Mouse (Mus musculus): ENCODE data around the gene Fam193a. TPM values are rescaled to one million over a fixed set of nuclear protein-coding genes. Genes with fewer than 3 reads are reported as not detected.

Gene Fam193a
- 10 to 100 TPM; 10.8 to 19.8 (median 14.9) TPM for polyA plus RNA-seq (2017; shearing (Covaris generic))

DNA sequence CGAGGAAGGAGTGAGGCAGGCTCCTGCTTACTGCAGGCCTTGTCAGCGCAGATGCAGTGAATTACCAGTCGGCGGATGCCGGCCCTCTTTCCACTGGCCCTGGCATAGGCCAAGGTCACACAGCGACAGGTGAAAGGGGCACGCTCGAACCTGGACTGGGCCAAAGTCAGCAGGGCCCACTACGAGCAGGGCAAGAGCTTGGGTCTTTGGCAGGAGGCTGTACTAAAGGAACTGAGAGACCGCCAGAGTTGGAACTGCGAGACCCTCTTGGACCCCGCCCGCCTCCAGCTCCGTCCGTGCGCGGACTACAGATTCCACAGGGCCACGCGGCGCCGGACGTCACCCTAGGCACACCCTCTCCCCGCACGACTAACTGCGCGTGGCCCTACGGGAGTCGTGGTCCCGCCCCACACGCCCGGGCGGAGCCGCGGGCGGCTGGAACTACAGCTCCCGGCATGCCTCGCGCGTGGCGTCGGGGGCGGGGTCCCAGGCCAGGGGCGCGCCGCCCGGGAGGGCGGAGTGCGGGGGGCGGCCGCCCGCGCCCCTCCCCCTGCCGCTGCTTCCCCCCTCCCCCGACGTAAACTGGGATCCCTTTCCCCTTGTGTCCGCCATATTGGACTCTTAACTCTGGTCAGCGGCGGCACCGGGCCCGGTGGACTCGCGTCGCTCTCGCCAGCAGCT is at the start of gene Fam193a:
TSS of gene Fam193a (plus strand) at position 593 of the 681 bp plus-strand sequence.
- peak; percentile 92 for ATAC-seq

DNA sequence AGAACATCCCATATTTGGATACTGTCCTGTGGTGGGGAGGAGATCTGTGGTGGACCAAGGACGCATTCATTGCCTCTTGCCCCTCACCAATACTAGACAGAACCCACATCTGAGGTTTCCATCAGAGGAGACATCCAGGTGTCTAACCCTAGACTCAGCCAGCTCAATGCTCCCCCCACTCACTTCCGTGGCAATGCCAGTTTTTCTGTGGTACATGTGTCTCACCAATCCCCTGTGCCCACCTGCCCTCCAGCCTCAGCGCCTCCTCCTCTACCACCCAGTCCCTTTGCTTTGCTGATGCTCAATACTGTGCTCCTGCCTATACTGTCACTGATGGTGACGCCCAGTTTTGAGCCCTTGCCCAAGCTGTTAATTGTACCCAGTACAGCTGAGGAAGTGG is 48.5 kb upstream of the Fam193a start:
- ATAC-seq, result no peak

DNA sequence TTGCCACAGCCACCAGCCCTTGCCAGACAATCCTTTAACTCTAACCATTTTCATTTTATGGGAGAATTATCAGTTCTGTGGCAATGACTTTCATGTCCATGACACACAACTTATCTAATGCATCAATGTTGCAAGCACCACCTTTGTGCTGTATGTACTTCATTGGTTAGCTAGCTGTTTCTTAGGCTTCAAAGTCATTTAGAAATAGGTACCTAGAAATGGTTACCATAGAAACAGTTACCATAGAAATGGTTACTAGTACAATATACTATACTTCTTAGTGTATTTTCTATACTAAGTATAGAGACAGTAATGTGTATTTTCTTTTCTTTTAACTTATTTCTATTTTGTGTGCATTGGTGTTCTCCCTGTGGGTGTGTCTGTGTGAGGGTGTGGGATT is 44.4 kb upstream of the Fam193a start:
- ATAC-seq, result no peak

DNA sequence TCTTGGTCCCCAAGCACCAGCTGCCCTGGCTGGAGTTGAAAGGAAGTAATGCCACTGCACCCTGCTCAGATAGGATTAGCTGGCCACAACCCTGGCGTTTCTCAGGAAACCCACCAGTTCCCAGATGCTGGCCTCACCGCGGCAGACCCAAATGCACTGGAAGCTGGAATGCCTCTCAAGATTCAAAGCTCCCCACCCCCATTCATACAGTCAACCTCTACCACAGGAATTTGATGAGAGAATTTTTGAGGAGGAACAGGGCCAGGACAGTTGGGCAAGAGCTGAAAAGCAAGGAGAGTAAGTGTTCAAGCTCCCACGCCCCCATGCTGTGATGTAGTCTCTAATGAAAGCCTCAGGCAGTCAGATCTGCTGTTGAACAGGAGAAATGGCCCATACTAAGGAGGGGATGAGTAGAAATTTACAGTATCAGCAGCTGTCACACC is 43.5 kb upstream of the Fam193a start:
- ATAC-seq, result no peak

DNA sequence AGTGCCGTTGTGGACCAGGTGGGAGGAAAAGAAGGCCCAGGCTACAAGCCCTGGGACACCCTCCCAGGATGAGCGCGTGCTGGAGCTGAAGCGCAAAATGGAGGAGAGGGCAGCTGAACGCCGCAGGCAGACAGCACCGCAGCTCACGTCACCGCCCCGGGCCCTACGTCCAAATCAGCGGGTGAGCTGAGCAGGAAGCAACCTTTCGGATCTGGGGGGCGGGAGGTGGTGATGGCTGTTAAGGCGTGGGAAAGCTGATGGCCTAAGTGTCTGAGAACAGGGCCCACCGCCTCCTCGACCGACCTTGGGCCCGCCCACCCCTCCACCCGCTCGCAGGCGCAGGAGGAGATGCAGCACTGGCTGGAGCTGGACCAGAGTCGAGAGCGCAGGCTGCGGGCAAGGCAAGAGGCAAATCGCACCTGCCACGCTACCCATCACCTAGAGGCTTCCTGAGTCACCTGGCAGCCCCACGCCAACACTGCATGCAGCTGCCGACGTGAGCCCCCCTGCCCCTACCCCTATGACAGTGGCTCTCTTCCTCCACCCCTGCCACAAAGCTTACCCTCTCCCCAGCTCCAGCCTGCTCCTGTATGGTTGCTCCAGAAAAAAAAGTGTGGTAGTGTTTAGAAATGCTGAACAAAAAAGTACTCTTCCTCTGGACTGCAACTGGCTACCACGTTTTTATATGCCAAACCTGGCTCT is 42.7 kb upstream of the Fam193a start:
- no peak for ATAC-seq

DNA sequence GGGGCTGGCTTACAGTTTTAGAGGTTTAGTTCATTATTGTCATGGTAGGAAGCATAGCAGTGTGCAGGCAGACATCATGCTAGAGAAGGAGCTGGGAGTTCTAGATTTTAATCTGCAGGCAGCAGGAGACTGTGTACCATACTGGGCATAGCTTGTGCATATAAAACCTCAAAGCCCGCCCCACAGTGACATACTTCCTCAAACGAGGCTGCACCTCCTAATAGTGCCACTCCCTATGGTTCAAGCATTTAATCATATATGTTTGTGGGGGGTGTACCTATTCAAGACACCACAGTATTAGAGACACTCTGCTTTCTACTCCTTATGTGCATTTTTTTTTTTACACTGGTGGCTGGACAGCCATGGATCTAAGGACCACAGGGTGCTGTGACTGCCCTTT is 39.6 kb upstream of the Fam193a start:
- no peak for ATAC-seq

DNA sequence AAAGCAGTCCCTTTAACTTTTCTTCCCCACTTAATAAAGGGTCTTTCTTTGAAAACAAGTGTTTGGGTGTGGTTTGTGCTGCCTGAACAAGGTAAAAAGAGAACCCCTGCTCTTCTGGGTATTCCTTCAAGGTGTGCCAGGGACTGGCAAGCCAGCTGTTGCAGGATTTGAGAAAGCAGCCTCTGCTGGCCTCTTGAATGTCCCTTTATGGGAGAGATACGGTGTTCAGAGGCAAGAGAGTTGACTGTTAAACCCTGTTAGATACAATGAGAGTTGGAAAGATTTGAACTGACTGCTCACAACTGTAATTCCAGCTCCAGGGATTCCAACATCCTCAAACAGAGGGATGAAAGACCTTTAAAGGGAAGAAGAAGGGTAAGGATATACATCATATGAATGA is 35.7 kb upstream of the Fam193a start:
- ATAC-seq, result no peak

DNA sequence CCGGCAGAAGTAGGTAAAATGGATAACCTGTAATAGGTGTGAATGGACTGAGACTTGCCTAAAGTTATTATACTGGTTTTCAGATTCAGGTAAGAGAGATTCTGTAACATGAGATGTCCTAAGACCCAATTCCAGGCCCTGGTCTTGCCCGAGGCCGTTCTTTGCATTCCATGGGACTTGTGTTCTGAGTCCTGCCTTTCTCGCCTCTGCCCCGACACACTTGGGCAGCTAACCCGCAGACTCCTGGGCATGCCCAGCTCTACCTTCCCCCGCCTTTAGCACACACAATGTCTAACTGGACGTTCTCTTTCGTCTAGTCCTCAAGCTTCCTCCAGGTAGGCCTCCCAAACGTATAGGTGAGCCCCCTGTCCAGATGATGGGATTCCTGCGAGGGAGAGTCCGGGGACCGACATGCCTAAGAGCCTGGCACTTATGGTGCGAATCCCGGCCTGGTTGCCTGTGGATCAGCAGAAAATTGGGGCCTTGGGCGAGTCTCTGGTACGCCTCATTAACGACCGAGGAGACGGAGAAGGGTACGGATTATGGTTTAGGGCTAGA is 34.1 kb upstream of the Fam193a start:
- ATAC-seq, result peak; percentile 18

DNA sequence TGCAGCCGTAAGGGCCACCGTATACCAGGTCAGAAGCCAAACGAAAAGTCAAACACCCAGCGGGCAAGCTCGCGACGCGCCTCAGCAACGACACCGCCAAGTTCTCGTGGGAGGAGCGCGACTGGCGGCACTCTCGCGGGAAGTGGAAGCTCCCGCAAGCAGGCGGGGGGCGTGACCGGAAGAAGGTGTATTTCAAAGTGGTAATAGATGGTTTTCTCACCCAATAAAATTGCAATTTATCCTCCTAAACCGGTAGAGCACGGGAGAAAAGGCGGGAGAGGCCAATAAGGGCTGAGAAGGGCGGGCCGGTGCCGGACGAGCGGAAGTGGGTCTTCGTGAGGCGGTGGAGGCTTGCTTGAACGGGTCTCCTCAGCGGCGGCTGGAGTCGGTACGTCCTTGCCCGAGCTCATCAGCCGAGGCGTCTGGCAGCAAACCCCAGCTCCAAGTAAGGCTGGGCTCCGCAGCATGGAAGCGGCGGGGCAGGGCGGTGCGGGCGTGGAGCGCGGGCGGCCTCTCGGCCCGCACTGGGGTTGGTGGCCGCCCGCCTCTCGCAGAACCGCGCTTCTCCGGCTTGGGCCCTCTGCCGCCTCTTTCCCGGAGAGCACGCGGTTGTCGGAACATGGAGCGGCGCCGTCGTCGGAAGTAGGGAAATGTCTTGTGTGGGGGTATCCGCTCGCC is 33.5 kb upstream of the Fam193a start, which contains the start of gene Rnf4:
TSS of gene Rnf4 (plus strand) at position 193 of the 678 bp plus-strand sequence.
- ATAC-seq, result peak; percentile 88

DNA sequence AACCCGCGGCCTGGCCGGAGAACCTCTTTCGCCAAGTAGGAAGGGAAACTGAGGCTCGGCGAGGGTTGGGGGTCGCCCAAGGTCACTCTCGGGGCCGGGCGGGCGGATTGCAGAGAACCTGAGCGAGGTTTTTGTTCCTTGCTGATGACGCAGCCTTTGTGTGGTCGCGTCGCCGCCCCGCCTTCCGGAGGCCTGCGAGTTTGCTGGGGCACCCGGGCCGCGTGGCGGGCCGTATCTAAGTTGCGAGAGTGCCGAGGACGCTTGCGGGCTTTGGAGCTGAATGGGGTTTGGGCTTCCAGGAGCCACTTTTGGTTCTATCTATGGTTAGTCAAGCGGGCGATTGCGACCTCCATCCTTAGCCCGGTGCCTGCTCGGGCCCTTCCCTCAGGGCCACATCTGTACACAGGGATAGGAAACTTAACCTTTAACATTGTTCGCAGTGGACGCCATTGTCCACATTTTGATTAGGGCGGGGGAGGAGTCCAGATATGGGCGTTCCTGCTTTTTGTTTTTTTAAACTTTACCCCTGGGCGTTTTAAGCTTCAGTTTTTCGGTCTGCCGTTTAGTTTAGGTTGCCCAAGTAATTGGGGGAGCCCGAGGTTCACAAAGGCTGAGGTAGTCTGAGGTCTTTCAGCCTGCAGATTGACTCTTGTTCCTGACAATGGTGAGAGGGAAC is 32.8 kb upstream of the Fam193a start:
- peak; percentile 51 for ATAC-seq

DNA sequence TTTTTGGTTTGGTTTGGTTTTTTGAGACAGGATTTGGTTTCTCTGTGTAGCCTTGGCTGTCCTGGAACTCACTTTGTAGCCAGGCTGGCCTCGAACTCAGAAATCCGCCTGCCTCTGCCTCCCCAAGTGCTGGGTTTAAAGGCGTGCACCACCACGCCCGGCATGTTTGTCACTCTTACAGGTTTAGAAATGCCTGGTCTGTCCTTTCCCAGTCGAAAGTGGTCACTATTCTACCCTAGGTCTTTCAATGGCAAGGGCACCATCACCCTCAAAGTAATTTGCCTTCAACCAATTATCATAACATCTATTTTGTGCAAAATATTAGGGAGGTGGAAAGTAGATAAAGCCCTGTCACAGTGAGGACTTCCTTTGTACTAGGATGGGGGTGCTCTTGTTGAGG is 29.5 kb upstream of the Fam193a start:
- ATAC-seq, result no peak

DNA sequence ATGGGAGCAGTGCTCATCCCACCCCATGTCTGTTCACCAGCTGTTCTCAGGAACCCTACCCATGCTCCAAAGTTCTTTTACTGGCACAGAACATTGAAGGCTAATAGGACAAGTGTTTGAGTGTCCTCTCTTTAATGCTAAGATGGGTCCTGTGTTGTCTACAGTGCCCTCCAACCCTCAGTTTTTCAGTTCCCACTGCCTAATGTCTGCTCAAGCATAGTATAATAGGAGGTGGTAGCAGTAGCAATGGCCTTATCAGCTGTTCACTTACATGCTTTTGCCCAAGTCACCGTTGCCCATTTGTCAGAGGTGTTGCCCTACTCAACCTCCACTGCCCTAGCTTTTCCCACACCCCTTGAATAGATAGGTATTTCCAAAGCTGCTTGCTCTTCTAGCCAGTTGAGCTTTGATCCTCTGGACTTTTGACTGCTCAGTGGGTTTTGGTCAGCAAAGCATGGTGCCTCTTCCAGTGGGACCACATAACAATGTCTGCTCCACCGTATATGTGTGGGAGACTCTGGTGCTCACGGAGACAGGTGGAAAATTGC is 17.6 kb upstream of the Fam193a start:
- ATAC-seq, result no peak

DNA sequence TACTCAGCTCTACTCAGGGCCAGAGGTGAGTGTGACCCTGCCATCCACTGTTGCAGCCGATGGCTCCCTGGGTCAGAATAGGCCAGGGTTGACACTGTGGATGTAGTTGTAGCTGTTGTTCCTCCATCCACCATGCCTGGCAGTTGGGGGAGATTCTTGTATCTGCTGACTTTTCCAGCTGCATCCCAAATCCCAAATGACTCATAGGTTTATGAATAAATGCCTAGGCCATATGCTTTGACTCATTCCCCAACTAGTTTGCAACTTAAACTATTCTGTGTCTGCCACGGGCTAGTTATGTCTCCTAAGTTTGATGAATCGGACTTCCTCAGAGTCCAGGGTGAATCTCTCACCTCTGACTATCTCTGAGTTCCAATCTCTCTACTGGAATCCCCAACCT is 9.5 kb upstream of the Fam193a start:
- no peak for ATAC-seq

DNA sequence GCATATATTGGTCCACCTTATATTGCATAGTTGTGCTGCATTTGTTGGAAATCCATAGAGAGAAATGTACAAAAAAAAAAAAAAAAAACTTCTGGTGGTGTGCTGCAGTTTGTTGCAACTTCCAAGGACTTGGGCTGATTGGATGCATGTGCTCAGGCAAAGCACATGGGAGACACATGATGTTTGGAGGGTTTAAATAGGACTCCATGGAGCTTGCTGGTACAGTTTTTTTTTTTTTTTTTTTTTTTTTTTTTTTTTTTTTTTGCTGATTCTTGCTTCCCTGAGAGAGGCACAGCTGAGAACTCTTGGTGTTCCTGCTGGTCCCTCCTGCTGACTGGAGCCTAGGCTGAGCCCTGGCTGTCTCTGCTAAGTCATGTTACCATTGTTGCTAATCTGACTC is 6.6 kb upstream of the Fam193a start:
- no peak for ATAC-seq

DNA sequence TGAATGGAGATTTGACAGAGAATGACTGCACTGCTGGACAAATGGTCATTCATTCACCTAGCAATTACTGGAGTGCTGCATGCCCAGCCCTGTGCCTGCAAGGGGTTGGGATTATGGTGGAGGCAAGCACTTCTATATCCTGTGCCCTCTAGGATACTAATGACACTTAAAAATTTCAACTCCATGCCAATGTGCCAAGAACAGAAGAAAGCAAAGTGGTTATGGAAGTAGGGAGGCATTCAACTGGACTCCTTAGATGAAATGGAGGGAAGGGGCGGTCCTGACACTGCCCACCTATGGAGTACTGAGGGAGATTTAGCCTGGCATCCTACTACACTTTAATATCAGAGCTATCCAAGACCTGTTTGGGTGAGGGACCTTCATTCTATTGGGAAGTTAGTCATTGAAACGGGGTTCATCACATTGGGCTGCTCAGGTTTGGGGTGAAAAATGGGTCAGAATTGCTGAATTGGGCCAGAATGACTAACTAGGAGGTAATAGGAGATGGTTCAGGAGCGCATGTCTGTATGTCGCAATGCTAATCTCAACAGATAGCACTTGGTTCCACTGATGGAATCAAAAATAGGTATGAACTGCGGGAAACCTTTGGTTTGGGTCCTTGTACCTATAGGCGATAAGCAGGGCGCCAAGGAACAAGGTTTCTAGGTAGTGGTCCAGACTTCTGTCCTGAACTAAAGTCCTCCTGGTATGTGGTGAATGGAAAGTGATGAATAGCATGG is 1.0 kb upstream of the Fam193a start:
- ATAC-seq, result no peak

DNA sequence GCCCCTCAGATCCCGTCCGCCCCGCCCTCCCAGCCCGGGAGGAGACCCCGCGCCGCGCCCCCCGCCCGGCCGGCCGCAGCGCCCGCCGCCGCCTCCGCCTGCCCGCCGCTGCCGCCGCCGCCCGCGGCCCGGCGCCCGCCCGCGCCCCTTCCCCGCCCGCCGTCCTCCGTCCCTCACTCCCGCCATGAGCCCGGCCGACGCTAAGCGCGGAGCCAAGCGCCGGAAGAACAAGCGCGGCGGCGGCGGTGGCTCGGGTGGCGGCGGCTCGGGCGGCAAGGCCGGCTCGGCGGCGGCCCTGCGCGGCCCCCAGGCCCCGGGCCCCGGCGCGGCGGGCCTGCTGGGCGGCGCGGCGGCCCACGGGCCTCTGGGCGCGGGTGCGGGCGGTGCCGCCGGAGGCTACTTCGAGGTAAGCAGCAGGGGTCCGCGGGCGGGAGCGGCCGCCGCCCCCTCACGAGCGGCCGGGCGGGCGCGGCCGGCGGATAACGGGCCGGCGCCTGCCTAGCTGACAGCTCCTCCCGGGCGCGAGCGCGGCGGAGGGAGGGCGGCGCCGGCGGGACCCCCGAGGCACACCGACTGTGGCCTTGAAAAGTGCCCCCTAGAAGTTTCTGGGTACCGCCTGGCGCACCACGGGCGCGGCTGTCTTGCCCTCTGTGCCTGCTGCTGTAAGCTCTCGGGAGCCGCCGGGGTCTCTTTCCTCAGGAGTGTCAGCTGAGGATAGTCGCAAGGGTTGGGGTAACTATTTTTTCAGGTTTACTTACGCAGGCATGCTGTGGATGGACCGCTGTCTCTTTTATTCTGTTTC is 490 bp downstream of the Fam193a start:
- ATAC-seq, result no peak

DNA sequence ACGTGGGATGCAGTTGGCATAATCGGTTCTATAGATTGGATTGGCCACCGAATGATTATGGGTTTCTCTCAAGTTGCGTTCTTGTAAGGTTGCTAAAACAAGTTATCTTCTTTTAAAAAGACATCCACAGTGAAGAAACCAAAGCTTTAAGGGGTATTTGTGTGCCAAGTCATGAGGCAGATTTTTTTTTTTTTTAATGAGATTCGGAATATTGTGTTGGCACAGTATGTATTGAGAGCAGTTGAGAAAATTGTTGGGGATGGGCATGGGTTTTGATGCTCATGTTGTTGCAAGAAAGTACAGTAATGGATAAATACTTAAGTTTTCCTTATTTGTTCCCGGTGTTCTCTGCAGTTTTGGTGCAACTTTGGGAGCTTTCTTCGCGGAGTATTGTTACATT is 1.1 kb downstream of the Fam193a start:
- ATAC-seq, result no peak

DNA sequence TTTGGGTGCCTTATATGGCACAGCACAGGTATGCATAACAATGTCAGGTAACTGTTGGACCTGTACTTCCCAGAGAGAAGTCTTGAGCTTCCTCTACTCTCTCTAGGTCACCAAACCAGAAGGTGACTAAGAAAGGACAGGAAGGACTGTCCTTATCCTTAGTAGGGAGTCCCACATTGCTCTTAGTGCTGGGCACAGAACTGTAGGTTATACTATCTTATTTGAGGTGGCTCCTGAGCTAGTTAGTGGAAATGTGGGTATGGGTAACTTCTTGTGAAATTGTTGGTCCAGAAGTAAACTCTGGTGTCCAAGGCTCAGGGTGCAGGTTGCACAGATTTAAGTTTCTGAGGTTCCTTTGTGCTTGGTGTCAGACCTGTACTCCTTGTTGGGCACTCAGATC is 2.4 kb downstream of the Fam193a start:
- no peak for ATAC-seq

DNA sequence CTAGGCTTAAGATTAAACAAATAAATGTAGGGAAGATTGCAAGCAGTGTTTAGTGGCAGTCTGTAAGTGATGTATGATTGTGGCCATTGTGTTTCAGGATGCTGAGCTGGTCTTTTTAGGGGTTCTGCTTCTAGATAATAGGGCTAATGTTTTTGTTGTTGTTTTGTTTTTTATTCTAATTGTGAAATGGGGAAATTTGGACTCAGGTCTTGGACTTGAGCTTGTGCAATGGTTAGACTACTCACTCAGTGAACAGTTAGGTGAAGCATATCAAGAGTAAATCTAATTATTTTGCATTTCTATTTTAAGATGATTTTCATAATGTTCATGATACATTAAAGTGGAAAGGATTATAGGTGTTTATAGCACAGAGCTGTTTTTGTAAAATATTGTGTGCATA is 2.8 kb downstream of the Fam193a start:
- ATAC-seq, result no peak

DNA sequence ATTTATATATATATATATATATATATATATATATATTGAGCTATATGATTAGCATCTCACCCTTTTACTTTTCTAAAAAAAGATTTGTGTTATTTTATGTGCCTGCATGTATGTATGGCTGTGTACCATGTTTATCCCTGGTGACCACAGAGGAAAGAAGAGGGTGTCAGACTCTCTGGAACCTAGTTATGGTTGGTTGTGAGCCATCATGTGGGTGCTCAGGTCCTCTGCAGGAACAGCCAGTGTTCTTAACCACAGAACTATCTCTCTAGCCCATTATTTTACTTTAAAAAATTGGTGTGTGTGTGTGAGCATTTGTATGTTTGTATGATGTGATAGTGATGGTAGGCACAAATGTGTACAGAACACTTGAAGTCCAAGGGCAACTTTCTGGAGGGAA is 9.1 kb downstream of the Fam193a start:
- ATAC-seq, result no peak

DNA sequence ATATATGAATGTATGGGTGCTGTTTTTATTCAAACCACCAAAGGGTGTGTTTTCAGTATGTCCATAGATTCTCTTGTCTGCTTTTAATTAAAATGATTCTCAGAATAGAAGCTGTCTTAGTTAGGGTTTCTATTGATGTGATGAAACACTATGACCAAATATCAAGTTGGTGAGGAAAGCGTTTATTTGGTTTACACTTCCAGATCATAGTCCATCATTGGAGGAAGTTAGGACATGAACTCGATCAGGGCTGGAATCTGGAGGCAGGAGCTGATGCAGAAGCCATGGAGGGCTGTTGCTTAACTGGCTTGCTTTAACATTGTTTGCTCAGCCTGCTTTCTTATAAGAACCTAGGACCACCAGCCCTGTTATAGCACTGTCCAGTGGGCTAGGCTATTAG is 12.0 kb downstream of the Fam193a start:
- ATAC-seq, result no peak

All from inflammation-experienced regulatory T-cells, adult 6 months (primary cell).